Mouse (Mus musculus): ENCODE measurements around the gene Zfp385c.
"Not testable (repeated sequence)": the region's sequence is repeated elsewhere in the genome, so short reads cannot be mapped to it uniquely, and the experiment has no call there.

Zfp385c gene

GRCm38 (mm10) chr11:100690389-100690788 is 1.9 kb downstream of the Zfp385c start:
- in situ Hi-C loops (cut with MboI, MseI) = no loop called here

- in situ Hi-C loops (cut with MboI, MseI) = no loop called here
Observed at GRCm38 (mm10) chr11:100688443-100688842, 3.8 kb downstream of the Zfp385c start.

GRCm38 (mm10) chr11:100687265-100687664 is 5.0 kb downstream of the Zfp385c start:
- in situ Hi-C loops (cut with MboI, MseI) = no loop called here

GRCm38 (mm10) chr11:100685371-100685770 is 6.9 kb downstream of the Zfp385c start:
- in situ Hi-C loops (cut with MboI, MseI) = no loop called here

GRCm38 (mm10) chr11:100684084-100684483 is 8.2 kb downstream of the Zfp385c start:
- in situ Hi-C loops (cut with MboI, MseI) = no loop called here

GRCm38 (mm10) chr11:100682526-100682925 is 9.7 kb downstream of the Zfp385c start:
- in situ Hi-C loops (cut with MboI, MseI) = no loop called here

GRCm38 (mm10) chr11:100681826-100682225 is 10.4 kb downstream of the Zfp385c start:
- in situ Hi-C loops (cut with MboI, MseI) = no loop called here

GRCm38 (mm10) chr11:100677810-100678209 is 14.4 kb downstream of the Zfp385c start:
- in situ Hi-C loops (cut with MboI, MseI) = no loop called here

GRCm38 (mm10) chr11:100673169-100673568 is 19.1 kb downstream of the Zfp385c start:
- in situ Hi-C loops (cut with MboI, MseI) = no loop called here

- in situ Hi-C loops (cut with MboI, MseI) = no loop called here
Observed at GRCm38 (mm10) chr11:100671956-100672355, 20.3 kb downstream of the Zfp385c start.

- in situ Hi-C loops (cut with MboI, MseI) = no loop called here
Observed at GRCm38 (mm10) chr11:100671049-100671448, 21.2 kb downstream of the Zfp385c start.

- in situ Hi-C loops (cut with MboI, MseI) = no loop called here
Observed at GRCm38 (mm10) chr11:100659806-100660205, 32.4 kb downstream of the Zfp385c start.

- in situ Hi-C loops (cut with MboI, MseI) = no loop called here
Observed at GRCm38 (mm10) chr11:100656458-100656857, 35.8 kb downstream of the Zfp385c start.

- in situ Hi-C loops (cut with MboI, MseI) = not testable (repeated sequence)
Observed at GRCm38 (mm10) chr11:100655589-100655988, 36.7 kb downstream of the Zfp385c start.

- in situ Hi-C loops (cut with MboI, MseI) = no loop called here
Observed at GRCm38 (mm10) chr11:100651748-100652147, 40.5 kb downstream of the Zfp385c start.

- in situ Hi-C loops (cut with MboI, MseI) = no loop called here
Observed at GRCm38 (mm10) chr11:100651205-100651604, 41.0 kb downstream of the Zfp385c start.

- in situ Hi-C loops (cut with MboI, MseI) = no loop called here
Observed at GRCm38 (mm10) chr11:100648405-100648804, 43.9 kb downstream of the Zfp385c start.

GRCm38 (mm10) chr11:100646265-100646664 is 46.0 kb downstream of the Zfp385c start:
- in situ Hi-C loops (cut with MboI, MseI) = no loop called here

- in situ Hi-C loops (cut with MboI, MseI) = loop anchor here (5.0 kb wide), 1 partner anchor 77 kb away; no protein-coding TSS in a partner anchor
Observed at GRCm38 (mm10) chr11:100643612-100644575, 48.4 kb downstream of the Zfp385c start.

- in situ Hi-C loops (cut with MboI, MseI) = loop anchor here (5.0 kb wide), 1 partner anchor 73 kb away; no protein-coding TSS in a partner anchor
Observed at GRCm38 (mm10) chr11:100640159-100640906, 51.9 kb downstream of the Zfp385c start.

- in situ Hi-C loops (cut with MboI, MseI) = no loop called here
Observed at GRCm38 (mm10) chr11:100634530-100634929, 57.7 kb downstream of the Zfp385c start.

- in situ Hi-C loops (cut with MboI, MseI) = no loop called here
Observed at GRCm38 (mm10) chr11:100628862-100629352, 63.3 kb downstream of the Zfp385c start.
